Mouse (Mus musculus) urinary bladder, postnatal 14 days (tissue): Measurements from ENCODE around the gene Enpep.

Source experiments
- DNase-seq: peaks from one replicate; pipeline ENCODE4 v3.0.0; 2021; ENCODE audit warnings: low spot score

Gene Enpep

GRCm38 (mm10) chr3:129312511-129312910, 20.0 kb downstream of the Enpep start:
- DNase-seq: no peak

GRCm38 (mm10) chr3:129311951-129312350, 20.6 kb downstream of the Enpep start:
- DNase-seq: no peak

- no peak for DNase-seq
Observed at GRCm38 (mm10) chr3:129309926-129310325, 22.6 kb downstream of the Enpep start.

GRCm38 (mm10) chr3:129308876-129309275, 23.6 kb downstream of the Enpep start:
- DNase-seq: no peak

- DNase-seq: no peak
Observed at GRCm38 (mm10) chr3:129308102-129308752, 24.3 kb downstream of the Enpep start.

GRCm38 (mm10) chr3:129303941-129304340, 28.6 kb downstream of the Enpep start:
- no peak for DNase-seq

- DNase-seq: no peak
Observed at GRCm38 (mm10) chr3:129299874-129300273, 32.6 kb downstream of the Enpep start.

GRCm38 (mm10) chr3:129298606-129299005, 33.9 kb downstream of the Enpep start:
- no peak for DNase-seq

- no peak for DNase-seq
Observed at GRCm38 (mm10) chr3:129296994-129297393, 35.5 kb downstream of the Enpep start.

DNA sequence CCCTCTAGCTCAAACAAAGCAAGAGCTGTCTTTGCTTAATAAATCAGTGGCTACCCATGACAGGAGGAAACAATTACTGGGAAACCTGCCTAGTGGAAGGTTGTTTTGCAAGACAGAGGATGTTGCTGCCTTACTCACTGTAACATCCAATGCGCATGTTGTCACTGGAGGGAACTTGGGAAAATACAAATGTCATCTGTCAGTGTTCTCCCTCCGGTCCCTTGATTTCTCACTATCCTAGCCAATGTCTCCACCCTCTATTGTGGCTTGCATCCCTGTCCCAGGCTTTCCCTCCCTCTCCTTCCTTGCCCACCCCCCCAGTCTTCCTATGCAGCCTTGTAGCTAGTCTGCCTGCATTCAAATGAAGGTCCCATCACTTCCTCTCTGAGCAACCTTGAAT, 36.6 kb downstream of the Enpep start:
- no peak for DNase-seq

DNA sequence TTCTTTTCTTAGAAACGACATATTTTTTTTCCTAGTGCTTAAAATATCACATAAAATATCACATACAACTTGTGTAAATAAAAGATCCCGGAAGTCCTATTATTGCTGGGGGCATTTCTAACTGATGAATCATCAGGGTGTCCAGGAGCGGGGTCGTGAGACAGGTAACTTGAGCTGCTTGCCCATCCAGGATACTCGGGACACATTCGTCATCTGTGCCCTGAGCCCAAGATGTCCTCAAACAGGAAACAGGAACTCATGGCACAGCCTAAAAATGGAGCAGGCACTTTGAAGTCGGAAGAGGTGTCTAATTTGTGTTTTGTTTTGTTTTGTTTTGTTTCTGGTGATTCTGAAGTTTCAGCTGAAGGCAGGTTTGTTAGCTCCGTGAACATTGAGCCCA, 43.0 kb downstream of the Enpep start:
- DNase-seq: no peak

DNA sequence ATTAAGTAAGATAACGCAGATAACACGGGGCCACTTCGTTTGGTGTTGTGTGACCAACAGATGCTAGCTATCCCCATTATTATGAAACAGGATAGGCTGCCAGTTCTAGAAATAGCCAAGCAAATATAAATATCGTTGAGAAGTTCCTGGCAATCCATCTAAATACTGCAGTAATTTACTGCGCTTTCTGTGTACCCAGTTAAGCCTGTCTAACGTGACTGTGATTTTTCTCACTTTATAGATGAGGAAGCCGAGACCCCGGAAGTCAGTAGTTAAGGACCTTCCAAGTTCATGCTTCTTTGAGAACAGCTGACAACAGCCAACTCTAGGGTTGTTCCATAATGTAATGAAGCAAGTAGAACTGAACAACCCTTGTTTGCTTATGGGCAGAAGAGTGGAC, 45.4 kb downstream of the Enpep start:
- no peak for DNase-seq

DNA sequence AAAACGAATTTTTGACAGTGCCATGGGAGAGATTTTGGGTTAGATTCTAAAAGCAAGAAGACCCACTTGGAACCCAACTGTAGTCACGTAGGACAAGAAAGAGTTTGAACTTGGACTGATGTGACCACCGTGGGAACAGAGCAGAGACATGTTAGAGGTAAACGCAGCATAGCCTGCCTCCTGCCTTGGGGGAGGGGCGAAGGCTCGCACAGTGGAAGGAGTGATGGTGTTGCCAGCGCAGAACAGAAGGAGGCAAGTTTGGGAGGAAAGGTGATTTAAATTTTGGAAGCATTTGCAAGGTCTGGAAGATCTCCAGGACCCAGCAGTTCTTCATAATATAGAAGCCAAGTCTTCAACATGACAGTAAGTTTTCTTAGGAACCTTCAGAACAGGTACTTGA, 46.1 kb downstream of the Enpep start:
- no peak for DNase-seq

DNA sequence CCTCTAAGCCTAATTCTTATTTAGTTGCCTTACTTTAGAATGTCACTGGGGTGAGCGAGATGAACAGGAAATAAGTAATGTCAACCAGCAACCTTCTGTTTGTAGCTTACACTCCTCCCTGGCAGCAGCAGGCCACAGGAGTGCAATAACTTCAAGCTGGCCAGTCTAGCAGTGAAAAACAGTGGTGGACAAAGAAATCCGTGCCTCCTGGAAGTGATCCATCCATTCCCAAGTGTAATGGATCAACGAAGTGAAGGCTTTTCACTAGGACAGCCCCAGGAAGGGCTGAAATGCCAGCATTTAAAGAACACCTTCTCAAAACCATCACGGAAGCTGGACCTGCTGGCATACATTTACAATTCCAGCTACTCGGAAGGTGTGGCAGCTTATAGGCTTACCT, 48.2 kb downstream of the Enpep start:
- DNase-seq: no peak

DNA sequence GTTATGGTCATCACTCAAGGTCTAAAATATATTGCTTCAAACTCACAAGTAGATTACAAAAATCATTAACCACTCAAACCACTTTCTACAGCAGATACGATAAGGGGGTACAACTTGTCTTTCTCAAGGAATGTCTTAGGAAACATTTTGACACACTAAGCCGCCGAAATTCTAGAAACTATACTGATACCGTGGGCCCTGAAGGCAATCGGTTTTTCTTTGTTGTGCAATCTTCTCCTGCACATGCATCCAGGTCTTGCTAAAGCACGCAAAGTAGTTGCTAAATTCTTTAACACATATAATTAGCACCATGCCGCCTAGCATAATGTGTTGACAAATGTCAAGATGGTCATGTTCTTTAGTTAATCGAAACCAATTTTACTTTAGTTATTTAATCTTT, 53.1 kb downstream of the Enpep start:
- no peak for DNase-seq

GRCm38 (mm10) chr3:129273156-129273831, 59.2 kb downstream of the Enpep start:
- DNase-seq: no peak

DNA sequence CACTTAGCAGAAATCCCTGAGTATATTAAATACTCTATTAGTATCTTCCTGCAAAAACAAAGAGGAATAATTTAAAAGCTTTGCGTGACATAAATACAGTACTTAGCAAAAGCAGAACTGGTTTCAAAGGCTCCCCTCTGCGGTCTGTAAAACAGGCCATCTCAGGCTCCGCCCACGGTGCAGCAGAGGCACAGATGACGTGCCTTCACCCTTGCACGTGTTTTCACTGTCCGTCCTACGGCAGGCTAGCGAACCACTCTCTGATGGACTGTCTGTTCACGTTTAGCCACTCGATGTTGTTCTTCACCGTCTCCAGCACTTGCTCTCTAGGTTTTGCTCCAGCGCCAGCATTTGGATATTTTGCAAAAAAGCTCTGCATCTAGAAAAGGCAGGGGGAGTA, 62.5 kb downstream of the Enpep start:
- no peak for DNase-seq

DNA sequence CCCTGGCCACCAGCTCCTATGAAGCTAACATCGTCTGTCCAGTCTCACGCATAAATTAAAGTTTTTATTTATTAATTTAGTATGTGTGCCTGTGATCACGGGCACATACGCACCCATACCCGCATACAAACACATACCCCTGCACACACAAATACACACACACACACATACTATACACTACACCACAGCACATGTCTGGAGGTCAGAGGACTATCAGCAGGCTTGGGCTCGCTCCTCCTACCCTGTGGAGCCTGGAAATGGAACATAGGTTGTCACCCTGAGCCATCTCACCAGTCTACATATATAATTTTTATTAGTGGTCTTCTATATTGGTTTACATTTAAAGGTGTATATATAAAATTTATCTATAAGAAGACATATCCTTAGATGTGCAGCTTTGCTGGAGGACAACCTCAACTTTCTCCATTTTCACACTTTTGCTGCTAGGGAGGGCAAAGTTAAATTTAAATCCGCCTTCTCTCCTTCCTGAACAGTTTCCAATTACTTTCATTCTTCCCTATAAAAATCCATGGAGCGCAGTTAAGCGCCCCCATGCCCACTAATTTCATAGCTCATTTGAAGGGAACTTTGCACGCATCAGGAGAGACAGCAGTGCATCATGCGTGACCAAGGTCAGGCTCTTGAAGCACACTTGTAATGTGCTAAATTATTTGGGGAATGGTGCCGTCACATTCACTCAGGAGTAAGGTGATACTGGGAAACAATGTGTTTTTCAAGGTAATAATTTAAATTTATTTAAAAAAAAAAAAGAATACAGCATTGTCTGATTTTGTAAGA, 63.4 kb downstream of the Enpep start:
- no peak for DNase-seq

GRCm38 (mm10) chr3:129258497-129258896, 74.0 kb downstream of the Enpep start:
- no peak for DNase-seq

DNA sequence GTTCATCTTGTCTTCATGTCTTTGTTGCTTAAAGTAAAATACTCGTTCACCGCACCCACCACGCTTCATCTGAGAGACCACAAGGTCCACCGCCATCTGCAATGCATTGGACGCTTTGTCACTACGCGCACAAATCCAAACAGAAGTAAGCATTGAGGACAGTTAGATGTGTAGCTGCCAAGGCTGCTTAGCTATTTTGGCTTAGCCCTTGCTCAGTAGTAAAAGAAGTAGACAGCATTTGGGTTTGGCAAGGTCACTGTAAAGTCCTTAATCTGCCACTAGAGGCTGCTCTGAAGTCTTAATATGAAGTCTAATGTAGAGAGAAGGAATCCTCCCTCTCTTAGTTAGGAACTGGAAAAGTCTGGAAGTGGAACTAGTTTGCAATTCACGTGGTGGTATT, 75.8 kb downstream of the Enpep start:
- DNase-seq: peak; percentile 4

DNA sequence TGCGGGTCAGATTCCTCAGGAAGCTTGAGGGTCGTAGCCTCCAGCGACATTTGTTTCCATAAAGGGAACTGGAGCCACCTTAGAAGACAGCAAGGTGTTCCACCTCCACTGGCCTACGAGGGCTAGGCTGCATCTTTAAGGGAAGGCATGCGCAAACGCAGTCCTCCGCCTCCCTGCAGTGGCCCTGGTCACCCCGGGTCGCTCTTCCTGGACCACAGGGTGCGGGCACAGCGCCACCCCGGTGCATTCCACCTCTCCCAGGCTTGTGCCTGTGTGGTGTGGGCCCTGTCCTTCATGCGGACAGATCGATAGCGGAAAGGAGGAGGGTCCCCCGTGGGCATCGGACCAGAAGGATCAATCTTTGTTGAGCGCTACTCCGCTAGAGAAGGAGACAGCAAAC, 76.2 kb downstream of the Enpep start:
- no peak for DNase-seq

DNA sequence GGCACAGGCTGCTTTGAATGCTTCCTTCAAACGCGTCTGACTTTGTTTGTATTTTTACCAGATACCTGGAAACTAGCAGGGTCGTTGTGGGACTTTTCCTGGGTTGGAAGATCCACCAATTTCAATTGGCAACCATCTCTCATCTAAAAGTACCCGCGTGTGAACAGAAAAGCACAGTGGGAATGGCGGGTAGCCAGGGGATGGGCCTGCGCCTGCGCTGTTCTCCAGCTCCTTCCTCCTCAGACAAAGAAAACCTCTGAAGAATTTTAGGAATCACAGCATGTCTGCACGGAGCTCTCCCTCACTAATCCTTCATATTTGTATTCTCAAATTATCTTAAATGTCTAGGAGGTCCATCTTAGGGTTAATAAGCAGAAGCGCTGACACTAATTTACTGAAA, 78.3 kb downstream of the Enpep start:
- DNase-seq: peak; percentile 7

DNA sequence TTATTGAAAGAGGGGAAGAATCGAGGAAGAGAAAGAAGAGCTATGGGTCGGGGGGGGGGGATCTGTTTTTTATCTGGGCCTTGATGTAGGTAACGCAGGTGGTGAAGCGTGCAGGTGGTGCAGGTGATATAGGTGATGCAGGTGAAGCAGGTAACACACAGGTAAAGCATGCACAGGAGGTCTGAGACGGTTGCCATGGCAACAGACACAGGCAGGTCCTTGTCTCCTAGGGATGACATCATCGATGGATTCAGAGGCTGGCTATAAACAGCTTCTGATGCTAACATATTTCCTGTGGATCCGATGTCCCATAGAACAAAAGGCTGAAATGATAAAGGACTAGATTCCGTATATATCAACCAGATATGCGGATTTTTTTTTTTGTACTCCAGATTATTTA, 81.5 kb downstream of the Enpep start:
- DNase-seq: no peak
